Mouse (Mus musculus) effector memory CD4-positive, alpha-beta T cell, adult 5 months (primary cell): Measurements from ENCODE around the gene Hpse. TPM values are rescaled to one million over a fixed set of nuclear protein-coding genes. Genes with fewer than 3 reads are reported as not detected.

Experiments
- polyA plus RNA-seq: library from polyadenylated mRNA; unstranded; fragments of 100-300 nt; shearing (Covaris generic); gene quantifications from one replicate; pipeline ENCODE4 v1.2.1, GENCODE M21; 2017

Gene Hpse
- 1.1 TPM for polyA plus RNA-seq

GRCm38 (mm10) chr5:100719235-100720088, at the start of gene Hpse:
Gene Hpse (minus strand): TSS chr5:100719716.

GRCm38 (mm10) chr5:100674711-100675376, 44.7 kb downstream of the Hpse start, which contains the start of gene Coq2:
Gene Coq2 (minus strand): TSS chr5:100675140.

Other genes starting within 250 kb of the Hpse start
- gene Lin54, start 219.1 kb downstream of the Hpse start, polyA plus RNA-seq: 55.5 TPM
- 69.4 TPM for gene Cops4, start 201.4 kb downstream of the Hpse start, polyA plus RNA-seq
- 30.7 TPM for gene Plac8, start 147.5 kb downstream of the Hpse start, polyA plus RNA-seq
- gene Coq2, start 44.6 kb downstream of the Hpse start, polyA plus RNA-seq: 41.3 TPM
- 22.0 TPM for gene Helq, start 78.9 kb upstream of the Hpse start, polyA plus RNA-seq
- 82.2 TPM for gene Mrps18c, start 78.9 kb upstream of the Hpse start, polyA plus RNA-seq
- gene Abraxas1, start 101.2 kb upstream of the Hpse start, polyA plus RNA-seq: 12.4 TPM
- 1.7 TPM for gene Gpat3, start 126.0 kb upstream of the Hpse start, polyA plus RNA-seq